Mouse (Mus musculus): ENCODE data around the gene Mr1. TPM values are rescaled to one million over a fixed set of nuclear protein-coding genes. Genes with fewer than 3 reads are reported as not detected.

The Mr1 gene
- polyA plus RNA-seq, 1 experiment from 2014 or later = 2.0 TPM

- Histone ChIP-seq H3K27ac (no peak overlapping the region), H3K9me3 (ENCODE audit: control insufficient read depth, low read length) (no peaks in the 10 kb centered on the region), H3K4me1 (replicated peaks; ENCODE audit: control insufficient read depth, insufficient read depth, low read length) (no peaks in the 10 kb centered on the region), H3K4me3 (replicated peaks; ENCODE audit: low read length) (no peak overlapping the region), H3K27me3 (ENCODE audit: control insufficient read depth, insufficient read depth, low read length) (no peaks in the 10 kb centered on the region), H3K9ac (no peak overlapping the region), H3K4me2 (replicated peaks) (no peak overlapping the region; the same call in 1 of the 2 replicates), H3K36me3 (replicated peaks; ENCODE audit: control insufficient read depth, insufficient read depth) (no peaks in the 10 kb centered on the region)
- DNase-seq (ENCODE audit: low spot score) (no peak), ATAC-seq (ENCODE audit: low FRiP score) (no peak)
- 69% methylated on average over 6 of the region's 6 CpGs for WGBS
Observed at GRCm38 (mm10) chr1:155145620-155146019, 994 bp downstream of the Mr1 start.

- H3K36me3 ChIP-seq (replicated peaks; ENCODE audit: control insufficient read depth, insufficient read depth) = no peaks in the 10 kb centered on the region
- ATAC-seq (ENCODE audit: low FRiP score) (no peak), DNase-seq (ENCODE audit: low spot score) (no peak)
- no peak overlapping the region for H3K4me2 ChIP-seq (replicated peaks)
- H3K27ac ChIP-seq = no peak overlapping the region
- no peak overlapping the region for H3K4me3 ChIP-seq (replicated peaks; ENCODE audit: low read length)
- H3K4me1 ChIP-seq (replicated peaks; ENCODE audit: control insufficient read depth, insufficient read depth, low read length) = no peaks in the 10 kb centered on the region
- no peak overlapping the region for H3K9ac ChIP-seq
- no peaks in the 10 kb centered on the region for H3K9me3 ChIP-seq (ENCODE audit: control insufficient read depth, low read length)
- WGBS = 79% methylated on average over 2 of the region's 2 CpGs
- no peaks in the 10 kb centered on the region for H3K27me3 ChIP-seq (ENCODE audit: control insufficient read depth, insufficient read depth, low read length)
Observed at GRCm38 (mm10) chr1:155140076-155140475, 6.5 kb downstream of the Mr1 start.

GRCm38 (mm10) chr1:155138795-155139194 lies 7.8 kb downstream of the Mr1 start:
- WGBS = 92% methylated on average over 7 of the region's 7 CpGs
- DNase-seq (ENCODE audit: low spot score) = no peak

GRCm38 (mm10) chr1:155134866-155135265 lies 11.7 kb downstream of the Mr1 start:
- Histone ChIP-seq H3K27ac (no peak overlapping the region), H3K4me1 (replicated peaks; ENCODE audit: control insufficient read depth, insufficient read depth, low read length) (no peaks in the 10 kb centered on the region), H3K36me3 (replicated peaks; ENCODE audit: control insufficient read depth, insufficient read depth) (no peaks in the 10 kb centered on the region), H3K4me2 (replicated peaks) (no peak overlapping the region), H3K4me3 (replicated peaks; ENCODE audit: low read length) (no peak overlapping the region), H3K9me3 (ENCODE audit: control insufficient read depth, low read length) (no peaks in the 10 kb centered on the region), H3K27me3 (ENCODE audit: control insufficient read depth, insufficient read depth, low read length) (no peaks in the 10 kb centered on the region), H3K9ac (no peak overlapping the region)
- ATAC-seq (ENCODE audit: low FRiP score) = no peak
- no peak for DNase-seq (ENCODE audit: low spot score)
- 60% methylated on average over 8 of the region's 8 CpGs for WGBS

More at GRCm38 (mm10) chr1:155138795-155139194, 7.8 kb downstream of the Mr1 start:
- Histone ChIP-seq H3K9ac (no peak overlapping the region), H3K4me1 (replicated peaks; ENCODE audit: control insufficient read depth, insufficient read depth, low read length) (no peaks in the 10 kb centered on the region), H3K27ac (no peak overlapping the region), H3K4me3 (replicated peaks; ENCODE audit: low read length) (no peak overlapping the region), H3K4me2 (replicated peaks) (no peak overlapping the region), H3K36me3 (replicated peaks; ENCODE audit: control insufficient read depth, insufficient read depth) (no peaks in the 10 kb centered on the region), H3K27me3 (ENCODE audit: control insufficient read depth, insufficient read depth, low read length) (no peaks in the 10 kb centered on the region), H3K9me3 (ENCODE audit: control insufficient read depth, low read length) (no peaks in the 10 kb centered on the region)
- ATAC-seq (ENCODE audit: low FRiP score) = no peak

- no peaks in the 10 kb centered on the region for H3K4me1 ChIP-seq (replicated peaks; ENCODE audit: control insufficient read depth, insufficient read depth, low read length)
- no peaks in the 10 kb centered on the region for H3K36me3 ChIP-seq (replicated peaks; ENCODE audit: control insufficient read depth, insufficient read depth)
- WGBS = 91% methylated on average over 5 of the region's 5 CpGs
- H3K9me3 ChIP-seq (ENCODE audit: control insufficient read depth, low read length) = no peaks in the 10 kb centered on the region
- DNase-seq (ENCODE audit: low spot score) (no peak), ATAC-seq (ENCODE audit: low FRiP score) (no peak)
- H3K4me3 ChIP-seq (replicated peaks; ENCODE audit: low read length) = no peak overlapping the region
- H3K4me2 ChIP-seq (replicated peaks) = no peak overlapping the region
- H3K9ac ChIP-seq = no peak overlapping the region
- H3K27ac ChIP-seq = no peak overlapping the region
- no peaks in the 10 kb centered on the region for H3K27me3 ChIP-seq (ENCODE audit: control insufficient read depth, insufficient read depth, low read length)
Observed at GRCm38 (mm10) chr1:155127429-155127934, 19.1 kb downstream of the Mr1 start.

- WGBS = 85% methylated on average over 5 of the region's 5 CpGs
- DNase-seq (ENCODE audit: low spot score) (no peak), ATAC-seq (ENCODE audit: low FRiP score) (no peak)
- Histone ChIP-seq H3K36me3 (replicated peaks; ENCODE audit: control insufficient read depth, insufficient read depth) (no peaks in the 10 kb centered on the region), H3K4me3 (replicated peaks; ENCODE audit: low read length) (no peak overlapping the region), H3K9ac (no peak overlapping the region), H3K27ac (no peak overlapping the region), H3K4me2 (replicated peaks) (no peak overlapping the region), H3K4me1 (replicated peaks; ENCODE audit: control insufficient read depth, insufficient read depth, low read length) (no peaks in the 10 kb centered on the region), H3K9me3 (ENCODE audit: control insufficient read depth, low read length) (no peaks in the 10 kb centered on the region), H3K27me3 (ENCODE audit: control insufficient read depth, insufficient read depth, low read length) (no peaks in the 10 kb centered on the region)
Observed at GRCm38 (mm10) chr1:155126716-155127115, 19.9 kb downstream of the Mr1 start.

GRCm38 (mm10) chr1:155124397-155124796 lies 22.2 kb downstream of the Mr1 start:
- Histone ChIP-seq H3K4me2 (replicated peaks) (no peak overlapping the region), H3K4me1 (replicated peaks; ENCODE audit: control insufficient read depth, insufficient read depth, low read length) (no peaks in the 10 kb centered on the region), H3K36me3 (replicated peaks; ENCODE audit: control insufficient read depth, insufficient read depth) (no peaks in the 10 kb centered on the region), H3K9ac (no peak overlapping the region), H3K27ac (no peak overlapping the region), H3K4me3 (replicated peaks; ENCODE audit: low read length) (no peak overlapping the region), H3K9me3 (ENCODE audit: control insufficient read depth, low read length) (no peaks in the 10 kb centered on the region), H3K27me3 (ENCODE audit: control insufficient read depth, insufficient read depth, low read length) (no peaks in the 10 kb centered on the region)
- ATAC-seq (ENCODE audit: low FRiP score) = no peak
- WGBS = 96% methylated on average over 5 of the region's 5 CpGs
- no peak for DNase-seq (ENCODE audit: low spot score)

GRCm38 (mm10) chr1:155121977-155122939 lies 24.4 kb downstream of the Mr1 start:
- ATAC-seq (ENCODE audit: low FRiP score) (peak; percentile 37; the same call in 1 of the 2 replicates), DNase-seq (ENCODE audit: low spot score) (no peak)
- Histone ChIP-seq H3K4me3 (replicated peaks; ENCODE audit: low read length) (no peak overlapping the region), H3K27ac (no peak overlapping the region), H3K4me1 (replicated peaks; ENCODE audit: control insufficient read depth, insufficient read depth, low read length) (no peaks in the 10 kb centered on the region), H3K9me3 (ENCODE audit: control insufficient read depth, low read length) (no peaks in the 10 kb centered on the region), H3K4me2 (replicated peaks) (no peak overlapping the region), H3K9ac (no peak overlapping the region), H3K27me3 (ENCODE audit: control insufficient read depth, insufficient read depth, low read length) (no peaks in the 10 kb centered on the region), H3K36me3 (replicated peaks; ENCODE audit: control insufficient read depth, insufficient read depth) (no peaks in the 10 kb centered on the region)
- WGBS = 76% methylated on average over 21 of the region's 21 CpGs

- H3K9ac ChIP-seq = no peak overlapping the region
- no peaks in the 10 kb centered on the region for H3K4me1 ChIP-seq (replicated peaks; ENCODE audit: control insufficient read depth, insufficient read depth, low read length)
- no peaks in the 10 kb centered on the region for H3K9me3 ChIP-seq (ENCODE audit: control insufficient read depth, low read length)
- 89% methylated on average over 1 of the region's 1 CpGs for WGBS
- H3K27ac ChIP-seq = no peak overlapping the region
- ATAC-seq (ENCODE audit: low FRiP score) = no peak
- no peak overlapping the region for H3K4me3 ChIP-seq (replicated peaks; ENCODE audit: low read length)
- H3K4me2 ChIP-seq (replicated peaks) = no peak overlapping the region
- no peaks in the 10 kb centered on the region for H3K36me3 ChIP-seq (replicated peaks; ENCODE audit: control insufficient read depth, insufficient read depth)
- H3K27me3 ChIP-seq (ENCODE audit: control insufficient read depth, insufficient read depth, low read length) = no peaks in the 10 kb centered on the region
- DNase-seq (ENCODE audit: low spot score) = no peak
Observed at GRCm38 (mm10) chr1:155119719-155120118, 26.9 kb downstream of the Mr1 start.

Data from hindbrain, embryonic 14.5 days (tissue).